Mouse (Mus musculus): ENCODE measurements at regions not wholly inside any gene's neighbourhood (a gene's known extent, or its start where the extent isn't known, plus 50 kb on each side); places are given as distances from the start of the nearest gene placed in this dataset.

DNA sequence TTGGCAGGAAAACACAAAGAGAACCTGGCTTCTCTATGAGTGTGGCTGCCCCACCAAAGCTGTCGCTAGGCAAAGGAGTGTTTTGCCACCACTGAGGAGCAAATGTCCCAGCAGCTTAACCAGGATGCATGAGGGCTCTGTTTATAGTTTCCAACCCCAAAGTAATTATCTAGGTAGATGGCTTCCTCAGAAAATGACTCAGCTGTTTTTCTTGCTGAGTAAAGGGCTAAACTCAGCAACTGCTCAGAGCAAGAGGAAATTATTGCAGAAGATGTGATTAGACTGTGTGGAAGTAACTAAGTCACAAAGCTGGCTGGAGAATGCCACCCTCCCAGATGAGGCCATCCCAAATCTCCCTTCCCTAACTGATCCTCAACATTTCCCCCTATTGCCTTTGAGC, 2211.2 kb upstream of the Gm7489 start:
- no peak for ATAC-seq

DNA sequence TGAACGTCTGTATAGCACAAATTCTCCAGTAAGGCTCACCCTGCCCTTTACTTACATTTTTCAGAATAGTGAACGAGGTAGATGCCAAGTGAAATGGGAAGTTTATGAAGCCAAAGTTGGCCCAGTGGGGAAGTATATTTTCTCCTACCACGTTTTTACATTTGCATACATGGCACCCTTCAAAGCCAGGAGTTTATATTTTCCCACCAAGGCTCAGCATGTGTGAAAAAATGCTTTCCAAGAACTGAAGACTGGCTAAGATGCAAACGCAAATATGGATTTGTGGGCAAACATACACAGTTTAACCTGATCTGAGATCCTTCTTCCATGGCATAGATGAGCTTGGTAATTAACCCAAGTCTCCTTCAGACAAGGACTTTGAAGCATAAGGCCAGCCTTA, 2209.4 kb upstream of the Gm7489 start:
- ATAC-seq: no peak

DNA sequence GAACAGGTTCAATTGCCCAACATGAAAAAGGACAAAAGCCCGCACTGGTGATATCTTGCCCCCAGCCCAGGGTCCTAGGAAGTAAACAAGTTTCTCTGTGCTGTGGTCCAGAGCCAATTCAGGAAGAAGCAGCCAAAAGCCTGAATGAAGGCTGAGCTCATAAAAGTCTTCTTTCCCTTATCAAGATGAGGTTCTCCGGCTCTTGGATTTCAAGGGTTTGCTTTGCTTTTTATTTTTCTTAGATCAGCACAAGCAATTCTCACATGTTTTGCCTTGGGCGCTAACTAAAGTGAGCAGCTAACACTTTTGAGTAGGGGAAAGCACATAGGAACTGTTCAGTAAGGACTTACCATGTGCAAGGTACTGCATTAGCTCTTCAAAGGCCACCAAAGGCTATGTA, 2208.0 kb upstream of the Gm7489 start:
- no peak for ATAC-seq

DNA sequence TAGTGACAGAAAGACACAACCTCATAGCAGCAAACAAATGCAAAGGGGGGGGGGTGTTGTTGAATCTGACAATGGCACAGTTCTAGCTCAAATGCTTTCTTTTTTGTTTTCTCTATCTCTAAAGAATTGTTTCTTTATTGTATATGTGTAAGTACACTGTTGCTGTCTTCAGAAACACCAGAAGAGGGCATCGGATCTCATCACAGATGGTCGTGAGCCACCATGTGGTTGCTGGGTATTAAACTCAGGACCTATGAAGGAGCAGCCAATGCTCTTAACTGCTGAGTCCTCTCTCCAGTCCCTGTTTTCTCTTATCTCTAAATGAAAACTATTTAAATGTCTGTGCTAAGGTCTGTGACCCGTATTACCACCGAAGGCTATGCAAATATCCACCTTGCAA, 2207.4 kb upstream of the Gm7489 start:
- no peak for ATAC-seq

DNA sequence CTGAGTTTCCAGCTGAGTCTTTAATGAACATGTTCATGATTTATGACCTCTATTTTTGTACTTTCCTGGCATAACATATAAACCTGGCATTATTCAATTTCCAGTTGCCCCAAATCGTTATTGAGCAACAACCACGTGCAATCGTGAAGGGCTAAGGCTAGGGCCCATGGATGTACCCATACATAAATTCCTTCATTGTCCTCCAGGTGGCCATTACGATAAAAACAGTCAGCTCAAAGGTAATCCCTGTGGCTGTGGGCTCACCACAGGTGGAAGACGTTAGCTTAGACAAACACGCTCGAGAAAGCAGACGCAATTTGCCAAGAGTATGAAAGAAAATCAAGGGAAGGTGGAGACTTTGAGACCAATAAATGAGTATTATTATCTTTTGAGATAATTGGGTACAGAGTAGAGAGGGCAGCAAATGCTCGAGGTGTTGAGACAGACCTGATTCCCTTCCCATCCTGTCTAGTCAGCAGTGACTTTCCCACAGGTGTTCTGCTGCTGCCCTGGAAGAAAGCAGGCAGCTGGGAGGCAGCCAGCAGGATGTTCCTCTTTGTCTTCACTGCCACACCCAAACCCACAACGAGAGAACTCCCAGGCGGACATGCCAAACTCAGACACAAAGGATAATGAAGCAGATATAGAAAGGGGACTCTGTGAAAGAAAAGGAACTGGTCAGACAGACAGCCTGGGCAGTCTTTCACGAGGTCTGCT, 2205.4 kb upstream of the Gm7489 start:
- no peak for ATAC-seq

DNA sequence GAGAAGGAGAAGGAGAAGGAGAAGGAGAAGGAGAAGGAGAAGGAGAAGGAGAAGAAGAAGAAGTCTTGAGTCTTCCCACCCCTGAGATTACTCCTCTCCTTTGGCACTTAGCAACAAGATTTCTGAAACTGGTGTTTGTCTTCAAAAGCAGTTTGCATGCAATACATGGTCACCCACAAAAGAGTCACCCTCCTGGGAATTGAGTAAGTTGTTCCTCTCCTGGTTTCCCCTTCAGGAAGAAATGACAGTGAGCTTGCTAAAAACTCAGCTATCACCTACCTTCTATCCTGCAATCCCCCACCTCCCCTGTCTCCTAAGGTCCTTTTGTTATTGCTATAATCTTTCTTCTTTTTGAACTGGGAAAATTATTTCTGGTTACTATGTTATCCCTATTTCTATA, 2204.2 kb upstream of the Gm7489 start:
- ATAC-seq: no peak

DNA sequence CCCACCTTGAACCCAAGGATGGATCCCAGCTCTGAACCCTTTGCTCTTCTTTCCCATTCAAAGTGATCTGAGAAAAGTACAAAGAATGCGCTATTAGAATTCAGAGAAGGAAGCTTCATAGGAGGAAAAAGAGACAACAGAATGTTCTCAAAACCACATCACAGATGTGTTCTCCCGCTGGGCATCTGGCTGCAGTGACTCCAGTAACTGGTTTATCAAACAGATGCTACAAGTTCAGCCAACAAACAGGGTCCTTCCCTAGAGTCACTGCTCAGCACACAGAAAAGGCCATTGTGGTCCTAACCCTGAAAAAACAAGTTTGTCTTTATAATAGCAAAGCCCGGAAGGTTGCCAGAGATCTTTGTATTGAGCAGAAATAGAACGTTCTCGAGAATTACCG, 2203.5 kb upstream of the Gm7489 start:
- no peak for ATAC-seq

DNA sequence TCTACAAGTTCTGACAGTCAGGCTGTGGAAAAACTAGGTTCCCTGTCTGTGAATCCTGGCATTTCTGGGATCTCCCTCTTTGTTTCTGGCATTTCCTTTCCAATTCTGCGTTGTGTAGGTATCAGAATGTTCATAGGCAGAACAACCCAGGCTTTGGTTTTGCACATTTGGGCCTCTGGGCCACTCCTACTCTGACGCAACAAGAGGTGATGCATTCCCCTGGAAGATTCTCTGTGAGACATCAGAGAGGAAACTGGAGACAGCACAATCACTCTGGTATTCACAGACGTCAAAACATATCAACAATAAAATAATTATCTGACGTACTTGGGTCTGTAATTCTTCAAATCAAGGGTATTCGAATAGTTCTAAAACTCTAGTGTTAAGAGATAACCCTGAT, 2202.4 kb upstream of the Gm7489 start:
- ATAC-seq: no peak

DNA sequence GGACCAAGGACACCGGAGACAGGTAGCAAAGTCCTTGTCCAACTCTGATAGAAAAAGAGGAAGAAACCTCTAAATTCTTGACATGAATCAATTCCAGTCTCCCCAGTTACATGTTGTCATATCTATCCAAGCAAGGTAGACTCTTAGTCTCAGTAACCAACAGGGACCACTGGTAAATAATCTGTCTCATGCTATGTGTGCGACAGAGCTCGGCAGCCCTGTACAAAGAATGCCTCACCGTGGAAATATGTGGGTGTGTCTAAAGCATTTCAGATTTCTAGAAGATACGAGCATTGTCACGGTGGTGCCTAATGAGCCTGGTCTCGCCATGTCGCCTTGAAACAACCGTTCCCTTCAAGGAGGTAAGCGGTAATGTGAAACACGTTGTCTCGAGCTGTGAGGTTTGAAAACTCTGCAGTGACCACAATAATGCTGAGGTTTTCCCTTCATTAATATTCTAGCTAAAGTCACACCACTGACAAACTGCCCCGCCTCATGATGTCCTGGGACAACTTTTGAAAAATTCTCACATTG, 2197.6 kb upstream of the Gm7489 start:
- no peak for ATAC-seq

DNA sequence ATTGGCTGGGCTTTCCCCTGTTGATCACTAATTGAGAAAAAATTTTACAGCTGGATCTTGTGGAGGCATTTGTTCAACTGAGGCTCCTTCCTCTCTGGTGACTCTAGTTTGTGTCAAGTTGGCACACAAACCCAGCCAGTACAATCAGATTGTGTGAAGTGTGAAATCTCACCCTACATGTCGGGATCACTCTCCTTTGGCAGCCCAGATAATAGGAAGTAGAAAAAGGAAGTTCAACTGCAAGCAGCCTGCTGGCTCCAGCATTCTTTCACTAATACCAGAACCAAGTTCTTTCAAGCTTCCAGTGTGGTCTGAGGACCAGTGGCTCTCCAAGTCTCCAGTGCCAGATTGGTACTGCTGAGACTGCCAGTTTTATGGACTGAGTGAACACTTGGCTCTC, 2195.2 kb upstream of the Gm7489 start:
- ATAC-seq: no peak

DNA sequence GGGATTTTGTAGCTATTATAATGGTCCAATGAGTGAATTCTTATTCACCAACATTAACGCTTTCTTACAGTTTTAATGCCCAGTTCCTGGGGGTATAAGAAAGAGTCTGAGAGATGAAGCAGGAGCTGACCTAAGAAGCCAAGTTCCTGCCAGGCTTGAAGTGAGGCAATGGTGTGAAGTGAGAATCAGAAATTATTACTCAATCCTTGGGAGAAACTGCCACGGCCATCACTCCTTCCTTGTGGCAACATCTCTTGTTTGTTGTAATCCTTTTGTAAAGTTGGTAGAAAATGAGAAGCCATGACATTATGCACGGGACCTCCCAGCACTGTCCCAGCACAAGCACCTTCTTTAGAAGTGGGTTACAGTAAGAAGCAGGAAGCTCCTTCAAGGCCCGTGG, 2192.0 kb upstream of the Gm7489 start:
- no peak for ATAC-seq

DNA sequence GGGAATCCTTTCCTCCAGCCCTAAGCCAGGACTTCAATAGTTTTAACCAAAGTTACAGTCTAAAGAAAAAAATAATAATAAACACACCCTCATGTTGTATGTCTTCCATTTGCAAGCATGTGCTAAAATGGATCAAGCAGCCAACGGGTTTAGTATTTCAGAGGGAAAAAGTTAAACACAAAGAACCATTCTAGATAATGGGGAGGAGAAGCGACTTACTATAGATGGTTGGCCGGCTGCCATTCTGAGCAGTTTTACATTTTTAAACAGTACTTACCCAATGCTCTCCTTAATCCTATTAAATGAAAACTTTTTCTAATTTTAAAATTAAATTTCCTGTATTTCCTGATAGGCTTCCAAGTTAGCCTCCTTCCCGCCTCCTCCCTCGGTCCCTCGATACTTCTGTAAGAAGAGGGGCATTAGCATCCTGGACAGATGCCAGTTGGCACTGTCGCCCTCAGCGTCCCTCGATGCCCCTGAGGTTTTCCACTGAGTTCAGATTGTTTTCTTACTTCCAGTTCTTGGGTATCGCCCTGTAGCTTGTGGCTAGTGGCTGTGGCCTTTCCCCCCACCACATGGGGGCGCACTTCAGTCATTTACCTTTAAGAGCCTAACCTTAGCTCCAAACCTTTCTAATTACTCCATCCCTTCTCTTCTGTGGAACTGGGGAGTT, 2188.2 kb upstream of the Gm7489 start:
- ATAC-seq: no peak

DNA sequence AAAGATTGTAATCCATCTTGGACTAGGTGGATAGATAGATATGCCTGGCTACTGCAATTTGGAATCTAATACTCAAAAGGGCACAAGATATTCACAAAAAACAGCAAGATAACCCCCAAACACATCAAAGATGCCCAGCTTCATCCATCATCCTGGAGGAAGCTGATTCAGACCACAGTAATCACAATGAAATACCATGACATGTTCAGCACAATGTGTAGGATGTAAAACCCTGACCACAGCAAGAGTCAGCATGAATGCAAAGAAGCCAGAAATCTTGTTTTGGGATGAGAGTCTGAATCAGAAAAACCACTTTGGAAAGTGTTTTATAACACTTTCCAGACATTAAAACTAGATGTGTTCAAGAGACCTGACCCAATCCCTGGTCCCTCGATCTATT, 2180.5 kb upstream of the Gm7489 start:
- no peak for ATAC-seq

DNA sequence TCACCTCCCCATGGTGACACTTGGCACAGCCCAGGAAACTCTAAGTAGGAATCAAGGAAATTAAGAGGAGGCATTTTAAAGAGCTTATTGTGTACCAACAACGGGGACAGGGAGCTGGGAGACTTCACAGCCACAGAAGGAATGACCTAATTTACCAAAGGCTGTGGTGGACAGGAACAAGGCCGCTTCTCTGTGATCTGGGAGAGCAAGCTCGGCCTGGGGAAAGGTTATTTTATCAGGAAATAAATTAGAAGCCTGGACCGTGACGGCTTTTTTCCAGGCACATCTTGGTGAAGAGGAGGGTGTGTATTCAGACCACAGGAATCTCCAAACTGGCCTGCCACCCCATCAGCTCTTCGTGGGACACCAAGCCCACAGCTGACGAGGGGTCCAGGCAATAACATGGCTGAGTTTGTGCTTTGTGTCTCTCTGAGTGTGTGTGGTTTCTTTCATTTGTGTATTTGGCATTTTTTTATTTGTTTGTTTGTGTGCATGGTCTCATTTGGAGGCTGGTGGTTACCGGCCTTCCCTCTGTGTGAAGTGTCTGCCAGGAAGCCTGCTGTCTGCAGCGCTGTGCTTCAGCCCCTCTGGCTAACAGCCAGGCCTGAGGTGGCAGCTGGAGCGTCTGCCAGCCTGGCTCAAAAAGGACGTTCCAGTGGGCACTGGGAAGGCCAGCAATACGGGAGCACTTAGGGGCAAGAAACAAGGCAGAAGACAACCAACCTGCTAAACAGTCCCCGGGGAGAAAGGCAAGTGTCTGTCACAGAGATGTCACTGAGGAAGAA, 2174.6 kb upstream of the Gm7489 start:
- no peak for ATAC-seq

DNA sequence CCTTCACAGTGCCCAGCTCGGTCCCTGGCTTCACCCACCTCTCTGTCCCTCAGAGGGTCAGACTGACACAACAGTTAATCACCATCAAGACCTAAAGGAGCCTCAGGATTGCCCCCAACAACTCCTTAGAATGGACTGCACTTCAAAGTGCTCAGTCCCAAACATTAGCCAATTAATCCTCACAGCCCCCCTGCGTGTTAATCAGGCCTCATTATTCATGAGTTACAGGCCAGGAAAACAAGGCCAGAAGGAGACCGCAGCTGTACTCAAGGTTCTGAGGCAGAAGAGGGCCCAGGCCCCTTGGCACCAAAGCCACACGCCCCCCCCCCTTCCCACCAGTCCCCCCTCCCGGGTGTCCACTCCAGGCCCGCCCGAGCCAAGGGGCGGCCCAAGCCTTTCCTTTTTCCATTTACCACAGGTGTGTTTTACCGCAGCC, 2163.8 kb upstream of the Gm7489 start:
- ATAC-seq: no peak

DNA sequence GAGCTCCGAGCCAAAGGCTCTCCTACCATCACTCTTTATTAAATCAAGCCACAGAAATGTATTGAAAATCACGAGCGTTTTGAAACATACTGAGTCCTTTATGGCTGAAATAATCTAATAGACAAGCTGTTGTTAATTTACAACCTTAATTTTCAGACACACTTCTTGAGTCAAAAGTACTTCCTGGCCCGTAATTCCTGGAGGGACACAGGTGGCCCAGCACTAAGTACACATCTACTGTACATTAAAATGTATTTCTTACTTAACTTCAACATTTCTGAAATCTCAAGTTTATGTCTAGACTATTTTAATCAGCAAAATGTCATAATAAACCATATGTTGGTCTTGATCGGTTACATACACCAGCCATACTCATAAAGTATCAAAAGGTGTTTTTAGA, 2163.3 kb upstream of the Gm7489 start:
- no peak for ATAC-seq

DNA sequence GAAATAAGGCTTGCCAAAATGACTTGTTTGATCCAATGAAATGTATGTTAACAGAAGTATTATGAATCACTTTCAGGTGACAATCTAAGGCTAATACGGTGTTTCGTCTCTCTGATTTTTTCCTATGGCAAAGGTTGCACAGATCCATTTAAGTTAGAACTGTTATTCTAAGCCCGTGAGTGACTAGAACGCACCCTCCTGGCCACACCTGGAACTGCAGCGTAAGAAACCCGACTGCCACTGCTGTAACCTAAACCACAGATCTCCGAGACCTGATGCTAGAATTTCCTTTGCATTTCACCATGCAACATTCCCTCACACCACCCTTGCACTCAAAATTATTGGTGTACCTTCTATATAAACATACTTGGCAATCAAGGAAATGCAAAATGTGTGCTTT, 2160.6 kb upstream of the Gm7489 start:
- no peak for ATAC-seq

DNA sequence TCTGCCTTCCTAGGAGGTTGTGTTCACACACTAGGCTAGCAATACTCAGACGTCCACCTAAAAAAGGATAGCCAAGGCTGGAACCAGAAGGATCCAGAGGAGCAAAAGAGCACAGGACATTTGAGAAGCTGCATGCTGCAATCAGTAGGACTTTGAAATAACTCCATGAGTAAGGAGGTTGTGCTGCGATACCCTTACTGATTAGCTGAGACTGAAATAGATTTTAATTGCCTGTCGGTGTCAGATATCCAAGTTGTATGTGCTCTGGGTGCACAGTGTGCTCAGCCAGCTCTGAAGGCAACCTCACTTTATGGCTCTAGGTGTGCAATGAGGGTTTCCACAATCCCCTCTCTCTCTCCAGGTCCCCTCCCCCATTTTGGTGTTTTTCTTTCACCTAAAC, 2159.2 kb upstream of the Gm7489 start:
- ATAC-seq: no peak

DNA sequence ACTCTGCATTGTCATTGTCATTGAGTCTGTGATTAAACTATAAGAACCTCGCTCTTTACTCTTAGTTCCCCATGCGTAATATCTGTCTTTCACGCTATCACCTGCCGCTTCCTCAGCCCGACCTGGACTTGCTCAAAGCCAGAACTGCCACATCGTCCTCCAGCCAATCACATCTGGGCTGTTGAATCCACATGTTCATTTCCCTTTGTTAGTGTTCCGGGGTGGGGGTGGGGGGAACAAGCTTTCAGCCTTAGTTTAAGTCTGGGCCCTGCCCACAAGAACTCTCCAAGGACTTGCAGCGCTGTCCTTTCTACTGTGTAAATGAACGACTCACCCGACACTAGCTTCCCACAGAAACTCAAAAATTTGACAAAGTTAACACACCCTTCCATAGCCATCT, 2154.6 kb upstream of the Gm7489 start:
- no peak for ATAC-seq

DNA sequence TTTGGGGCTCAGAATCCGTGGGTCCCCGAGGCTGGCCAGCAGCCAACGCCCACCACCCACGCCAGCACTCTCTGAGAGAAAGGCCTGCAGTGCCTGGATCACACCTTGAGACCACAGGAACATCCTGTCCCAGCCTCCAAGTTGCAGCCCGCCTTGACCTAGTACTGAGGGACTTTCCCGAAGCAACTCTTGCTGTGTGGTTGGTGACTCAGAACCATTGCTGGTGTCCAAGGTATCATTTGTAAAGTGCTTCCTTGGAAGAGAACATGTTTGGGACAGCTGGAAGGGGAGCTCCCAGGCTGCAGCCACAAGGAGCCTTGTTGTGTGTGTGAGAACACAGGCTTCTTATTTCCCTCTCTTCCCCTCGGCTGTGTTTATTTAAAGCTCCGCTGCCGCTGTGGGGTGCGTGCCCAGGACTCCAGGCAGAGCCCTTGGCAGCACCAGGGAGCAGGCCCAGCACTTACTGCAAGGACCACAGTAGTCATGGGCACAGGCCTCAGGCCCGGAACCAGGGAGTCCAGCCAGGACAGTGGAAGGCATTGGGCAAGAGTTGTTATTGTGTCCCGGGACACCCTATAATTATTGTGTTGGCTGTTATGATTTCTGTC, 2153.8 kb upstream of the Gm7489 start:
- ATAC-seq: peak; percentile 85

DNA sequence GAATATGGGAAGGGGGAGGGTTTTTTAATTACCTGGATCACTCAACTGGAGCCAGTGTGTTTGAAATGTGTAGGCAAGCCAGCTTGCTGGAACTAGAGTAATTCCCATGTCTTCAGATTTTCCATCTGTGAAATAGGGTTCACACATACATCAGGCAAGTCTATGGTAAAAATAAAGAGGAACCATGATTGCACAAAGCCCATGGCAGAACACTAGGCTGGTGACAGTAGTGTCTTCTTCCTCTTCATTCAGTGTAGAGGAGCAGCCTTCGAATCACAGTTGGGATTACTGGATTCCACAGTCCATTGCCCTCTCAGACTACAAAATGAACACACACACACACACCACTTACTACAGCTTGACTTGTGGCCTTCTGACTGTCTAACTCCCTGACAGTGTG, 2150.5 kb upstream of the Gm7489 start:
- ATAC-seq: no peak

Data from activated CD4-positive, CD25-positive, alpha-beta regulatory T cell, adult 4 months (primary cell).